In the genomic region with DNA sequence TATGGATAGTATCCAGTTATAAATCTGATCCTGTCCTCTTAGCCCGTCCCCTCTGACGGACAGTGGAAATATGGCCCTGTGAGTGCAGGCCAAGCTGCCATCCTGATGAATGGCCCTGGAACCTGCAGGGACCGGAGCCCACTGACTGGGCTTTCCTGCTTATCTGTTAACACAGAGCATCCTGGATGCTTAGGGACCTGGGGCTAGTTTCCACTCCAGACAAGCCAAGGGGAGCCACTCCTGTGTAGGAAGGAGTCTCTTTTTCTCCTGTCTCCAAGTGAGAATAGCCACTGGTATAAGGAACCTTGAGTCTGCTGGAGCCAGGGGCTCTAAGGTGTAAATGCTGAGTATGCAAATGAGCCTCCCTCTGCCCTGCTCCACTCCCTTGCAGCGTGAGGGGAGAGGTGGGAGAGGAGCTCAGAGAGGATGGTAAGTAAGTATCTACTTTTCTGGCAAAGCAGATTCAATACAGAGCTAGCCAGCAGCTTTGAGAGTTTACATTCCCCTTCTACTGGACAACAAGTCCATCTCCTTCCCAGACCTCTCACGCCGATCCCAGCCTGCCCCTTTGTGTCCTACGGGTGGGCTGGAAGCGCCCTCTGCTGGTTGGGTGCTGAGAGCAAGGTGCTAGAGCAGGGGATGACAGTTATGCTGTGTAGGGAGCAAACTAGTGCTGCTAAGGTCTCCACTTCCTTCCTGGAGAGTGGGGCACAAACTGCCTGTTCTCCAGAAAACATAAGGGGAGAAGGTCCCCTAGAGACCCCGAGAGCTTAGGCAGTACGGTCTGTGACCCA, we compare ENCODE assay signal across 8 mouse cellular contexts. TPM values are rescaled to one million over a fixed set of nuclear protein-coding genes. Genes with fewer than 3 reads are reported as not detected.
DNase-seq lines count a peak whose midpoint lies in the region; ATAC-seq lines count a peak whose summit lies in the region.

No protein-coding gene starts in this region.

- 0 out of 2 replicates have a peak overlapping the region, but pooled peaks have one; percentile 28 for H3K27ac ChIP-seq in midbrain, embryonic 10.5 days (replicated peaks)
- no peak overlapping the region for H3K27ac ChIP-seq in midbrain, embryonic 15.5 days
- H3K27ac ChIP-seq in embryonic facial prominence, embryonic 11.5 days (replicated peaks; ENCODE audit: low read depth, low read length): no peak overlapping the region
- peak overlapping the region; percentile 65; the same call in 1 of the 2 replicates for H3K27ac ChIP-seq in limb, embryonic 15.5 days

- 45% methylated on average over 10 of the region's 10 CpGs for WGBS in midbrain, embryonic 10.5 days
- 45% methylated on average over 10 of the region's 10 CpGs for WGBS in midbrain, embryonic 15.5 days
- WGBS in embryonic facial prominence, embryonic 11.5 days: 47% methylated on average over 10 of the region's 10 CpGs
- WGBS in limb, embryonic 15.5 days: 47% methylated on average over 10 of the region's 10 CpGs

- peaks cover 13% of the 10 kb centered on the region; the same call in 1 of the 2 replicates for H3K4me1 ChIP-seq in midbrain, embryonic 10.5 days
- H3K4me1 ChIP-seq in midbrain, embryonic 15.5 days: no peaks in the 10 kb centered on the region
- H3K4me1 ChIP-seq in embryonic facial prominence, embryonic 11.5 days (ENCODE audit: control insufficient read depth, insufficient read depth, low read length): no peaks in the 10 kb centered on the region
- peaks cover 19% of the 10 kb centered on the region for H3K4me1 ChIP-seq in limb, embryonic 15.5 days

- H3K27me3 ChIP-seq in midbrain, embryonic 10.5 days (ENCODE audit: low read depth, poor library complexity, severe bottlenecking): no peaks in the 10 kb centered on the region
- no peaks in the 10 kb centered on the region for H3K27me3 ChIP-seq in midbrain, embryonic 15.5 days (replicated peaks)
- no peaks in the 10 kb centered on the region for H3K27me3 ChIP-seq in embryonic facial prominence, embryonic 11.5 days (ENCODE audit: control insufficient read depth, insufficient read depth, low read length)
- no peaks in the 10 kb centered on the region for H3K27me3 ChIP-seq in limb, embryonic 15.5 days
- H3K27me3 ChIP-seq in splenic B cell, adult 2 months (ENCODE audit: control insufficient read depth, insufficient read depth, low read length, poor library complexity, severe bottlenecking): no peaks in the 10 kb centered on the region

- H3K4me2 ChIP-seq in midbrain, embryonic 15.5 days: no peak overlapping the region
- H3K4me2 ChIP-seq in embryonic facial prominence, embryonic 11.5 days (ENCODE audit: low read depth, low read length): no peak overlapping the region
- H3K4me2 ChIP-seq in limb, embryonic 15.5 days: no peak overlapping the region

- no peak overlapping the region for H3K4me3 ChIP-seq in midbrain, embryonic 10.5 days
- no peak overlapping the region for H3K4me3 ChIP-seq in midbrain, embryonic 15.5 days
- H3K4me3 ChIP-seq in embryonic facial prominence, embryonic 11.5 days (ENCODE audit: low read depth, low read length): no peak overlapping the region
- no peak overlapping the region for H3K4me3 ChIP-seq in limb, embryonic 15.5 days

- no peak; the same call in 1 of the 2 replicates for ATAC-seq in midbrain, embryonic 15.5 days (replicated peaks)
- peak; percentile 69; the same call in 1 of the 2 replicates for ATAC-seq in embryonic facial prominence, embryonic 11.5 days (replicated peaks; ENCODE audit: insufficient number of reproducible peaks, low FRiP score, low TSS enrichment, low read depth)
- no peak for ATAC-seq in limb, embryonic 15.5 days (ENCODE audit: insufficient number of reproducible peaks, low FRiP score, low TSS enrichment, low read depth)

- no peaks in the 10 kb centered on the region for H3K9me3 ChIP-seq in midbrain, embryonic 10.5 days (replicated peaks)
- H3K9me3 ChIP-seq in midbrain, embryonic 15.5 days: no peaks in the 10 kb centered on the region
- no peaks in the 10 kb centered on the region for H3K9me3 ChIP-seq in embryonic facial prominence, embryonic 11.5 days (replicated peaks; ENCODE audit: control insufficient read depth, low read length)
- H3K9me3 ChIP-seq in limb, embryonic 15.5 days: no peaks in the 10 kb centered on the region

- peaks cover 70% of the 10 kb centered on the region for H3K36me3 ChIP-seq in midbrain, embryonic 10.5 days
- peaks cover 8% of the 10 kb centered on the region; the same call in 1 of the 2 replicates for H3K36me3 ChIP-seq in midbrain, embryonic 15.5 days (replicated peaks)
- H3K36me3 ChIP-seq in embryonic facial prominence, embryonic 11.5 days (replicated peaks; ENCODE audit: control insufficient read depth, insufficient read depth, low read depth, low read length): peaks cover 2% of the 10 kb centered on the region; the same call in 1 of the 2 replicates
- H3K36me3 ChIP-seq in limb, embryonic 15.5 days: peaks cover 40% of the 10 kb centered on the region
- no peaks in the 10 kb centered on the region for H3K36me3 ChIP-seq in splenic B cell, adult 2 months (ENCODE audit: control insufficient read depth, insufficient read depth, low read length, poor library complexity, severe bottlenecking)

- DNase-seq in midbrain, embryonic 10.5 days (ENCODE audit: low spot score): peak; percentile 74
- peak; percentile 76 for DNase-seq in embryonic facial prominence, embryonic 11.5 days (ENCODE audit: low spot score)
- peak; percentile 50 to 69 for DNase-seq in heart, adult 9 months (ENCODE audit: low spot score in 2 of 2)
- DNase-seq in kidney, adult 9 months: peak; percentile 74
- DNase-seq in naive thymus-derived CD4-positive, alpha-beta T cell, adult 2 months (ENCODE audit: low read depth): peak; percentile 35
- peak; percentile 62 for DNase-seq in splenic B cell, adult 2 months (ENCODE audit: low read depth, low spot score)

- H3K9ac ChIP-seq in midbrain, embryonic 15.5 days: no peak overlapping the region
- no peak overlapping the region for H3K9ac ChIP-seq in embryonic facial prominence, embryonic 11.5 days (replicated peaks; ENCODE audit: low read length)
- no peak overlapping the region for H3K9ac ChIP-seq in limb, embryonic 15.5 days

RNA-seq across cellular contexts. Expression of a gene that starts 24.7 kb away (rescaled TPM):
- polyA plus RNA-seq in midbrain, embryonic 10.5 days (2016; fragmentation: Nextera tagmentation; extraction: Ambion mirVana): 1.4 and 1.6 TPM in 2 replicates
- polyA plus RNA-seq in midbrain, embryonic 15.5 days (2015; fragmentation: Nextera tagmentation; extraction: Ambion mirVana): 4.4 and 4.5 TPM in 2 replicates
- polyA plus RNA-seq in embryonic facial prominence, embryonic 11.5 days (2014; fragmentation: Nextera tagmentation; extraction: Ambion mirVana): 2.0 and 2.2 TPM in 2 replicates
- polyA plus RNA-seq in limb, embryonic 15.5 days (2015; fragmentation: Nextera tagmentation; extraction: Ambion mirVana): 0.94 and 1.3 TPM in 2 replicates

Comparison
In these comparisons a context has a peak if more than half of its experiments do, and no peak if none do; other contexts are left out.
1. H3K27ac ChIP-seq: peak in midbrain, embryonic 10.5 days (single experiment) and limb, embryonic 15.5 days (single experiment); none in midbrain, embryonic 15.5 days (single experiment) and embryonic facial prominence, embryonic 11.5 days (single experiment).
2. Peak in every context shown above with its lines, with median percentiles within 50 percentile points of each other: DNase-seq.